Mouse (Mus musculus) stomach, embryonic 15.5 days (tissue): Measurements from ENCODE around the gene Rhbdl2. TPM values are rescaled to one million over a fixed set of nuclear protein-coding genes. Genes with fewer than 3 reads are reported as not detected.
A peak's percentile ranks its signal among the peaks of the same experiment; 100 is the strongest.

Source experiments
- ATAC-seq: fragments of 200-750 bp; cut with Nextera tagmentation; 2 replicates; pipeline ENCODE4 v1.8.0; 2017; ENCODE audit warnings: low read depth, moderate number of reproducible peaks, moderate TSS enrichment; ENCODE audit not compliant: insufficient read depth, low FRiP score
- H3K27ac ChIP-seq: fragments of 300-500 bp; sonication (generic); 2 replicates; pipeline ENCODE4 v1.5.1; 2015; ENCODE audit warnings: mild to moderate bottlenecking, inconsistent platforms
- H3K27me3 ChIP-seq: fragments of 300-500 bp; sonication (generic); replicated peaks from 2 replicates; pipeline ENCODE4 v1.6.1; 2015; ENCODE audit warnings: inconsistent platforms
- H3K36me3 ChIP-seq: fragments of 300-500 bp; sonication (generic); 2 replicates; pipeline ENCODE4 v1.6.1; 2015; ENCODE audit warnings: inconsistent platforms
- H3K4me1 ChIP-seq: fragments of 300-500 bp; sonication (generic); 2 replicates; pipeline ENCODE4 v1.6.1; 2015; ENCODE audit warnings: inconsistent platforms
- H3K4me2 ChIP-seq: fragments of 300-500 bp; sonication (generic); 2 replicates; pipeline ENCODE4 v1.6.1; 2015; ENCODE audit warnings: mild to moderate bottlenecking, inconsistent platforms
- H3K4me3 ChIP-seq: fragments of 300-500 bp; sonication (generic); replicated peaks from 2 replicates; pipeline ENCODE4 v1.5.1; 2015; ENCODE audit warnings: inconsistent platforms
- H3K9ac ChIP-seq: fragments of 300-500 bp; sonication (generic); 2 replicates; pipeline ENCODE4 v1.6.1; 2015; ENCODE audit warnings: inconsistent platforms
- H3K9me3 ChIP-seq: fragments of 300-500 bp; sonication (generic); 2 replicates; pipeline ENCODE4 v1.6.1; 2016; ENCODE audit warnings: inconsistent platforms
- WGBS: fragments of 180-500 bp; shearing (Covaris S2); methylation state at CpG from one replicate; pipeline ENCODE4 v1.1.7; 2015; 5-methylcytosine and 5-hydroxymethylcytosine counted together
- polyA plus RNA-seq: library from polyadenylated mRNA; unstranded; fragments of >200 nt; fragmentation: Nextera tagmentation; extraction: Ambion mirVana; gene quantifications from 2 replicates; pipeline ENCODE4 v1.2.1, GENCODE M21; 2015

Rhbdl2 gene
- polyA plus RNA-seq, 1 experiment from 2014 or later, result 5.7 TPM

GRCm38 (mm10) chr4:123768234-123768633 is 19.4 kb upstream of the Rhbdl2 start:
- Histone ChIP-seq H3K4me1 (no peaks in the 10 kb centered on the region), H3K36me3 (no peaks in the 10 kb centered on the region), H3K27ac (no peak overlapping the region), H3K4me2 (no peak overlapping the region), H3K9me3 (no peaks in the 10 kb centered on the region), H3K9ac (no peak overlapping the region), H3K27me3 (no peaks in the 10 kb centered on the region), H3K4me3 (no peak overlapping the region)
- no peak for ATAC-seq
- 74% methylated on average over 4 of the region's 4 CpGs for WGBS

- 73% methylated on average over 2 of the region's 2 CpGs for WGBS
- H3K4me3 ChIP-seq, result no peak overlapping the region
- H3K4me2 ChIP-seq, result no peak overlapping the region
- H3K4me1 ChIP-seq, result peaks cover 7% of the 10 kb centered on the region; the same call in 1 of the 2 replicates
- H3K27ac ChIP-seq, result no peak overlapping the region
- H3K27me3 ChIP-seq, result no peaks in the 10 kb centered on the region
- H3K36me3 ChIP-seq, result no peaks in the 10 kb centered on the region
- H3K9ac ChIP-seq, result no peak overlapping the region
- no peak for ATAC-seq
- no peaks in the 10 kb centered on the region for H3K9me3 ChIP-seq
Observed at GRCm38 (mm10) chr4:123792666-123793065, 5.0 kb downstream of the Rhbdl2 start.

GRCm38 (mm10) chr4:123793136-123793535 is 5.5 kb downstream of the Rhbdl2 start:
- Histone ChIP-seq H3K4me3 (no peak overlapping the region), H3K9me3 (no peaks in the 10 kb centered on the region), H3K27ac (no peak overlapping the region), H3K4me1 (0 out of 2 replicates have a peak, but pooled peaks cover 3% of the 10 kb centered on the region), H3K4me2 (no peak overlapping the region), H3K36me3 (no peaks in the 10 kb centered on the region), H3K9ac (no peak overlapping the region), H3K27me3 (no peaks in the 10 kb centered on the region)
- 92% methylated on average over 6 of the region's 6 CpGs for WGBS
- no peak for ATAC-seq

GRCm38 (mm10) chr4:123795057-123795456 is 7.4 kb downstream of the Rhbdl2 start:
- H3K9ac ChIP-seq, result no peak overlapping the region
- no peak overlapping the region for H3K4me3 ChIP-seq
- no peak overlapping the region for H3K27ac ChIP-seq
- no peaks in the 10 kb centered on the region for H3K36me3 ChIP-seq
- no peak for ATAC-seq
- no peaks in the 10 kb centered on the region for H3K4me1 ChIP-seq
- no peaks in the 10 kb centered on the region for H3K9me3 ChIP-seq
- H3K4me2 ChIP-seq, result no peak overlapping the region
- H3K27me3 ChIP-seq, result no peaks in the 10 kb centered on the region
- 67% methylated on average over 2 of the region's 2 CpGs for WGBS

- no peaks in the 10 kb centered on the region for H3K36me3 ChIP-seq
- H3K27ac ChIP-seq, result no peak overlapping the region
- no peak overlapping the region for H3K4me3 ChIP-seq
- ATAC-seq, result no peak
- H3K27me3 ChIP-seq, result no peaks in the 10 kb centered on the region
- WGBS, result 85% methylated on average over 3 of the region's 3 CpGs
- no peak overlapping the region for H3K4me2 ChIP-seq
- H3K9ac ChIP-seq, result no peak overlapping the region
- H3K9me3 ChIP-seq, result no peaks in the 10 kb centered on the region
- no peaks in the 10 kb centered on the region for H3K4me1 ChIP-seq
Observed at GRCm38 (mm10) chr4:123797403-123797802, 9.7 kb downstream of the Rhbdl2 start.

GRCm38 (mm10) chr4:123797856-123798255 is 10.2 kb downstream of the Rhbdl2 start:
- Histone ChIP-seq H3K27me3 (no peaks in the 10 kb centered on the region), H3K9me3 (no peaks in the 10 kb centered on the region), H3K9ac (no peak overlapping the region), H3K4me3 (no peak overlapping the region), H3K36me3 (no peaks in the 10 kb centered on the region), H3K4me1 (no peaks in the 10 kb centered on the region), H3K27ac (no peak overlapping the region), H3K4me2 (no peak overlapping the region)
- 54% methylated on average over 7 of the region's 7 CpGs for WGBS
- no peak for ATAC-seq

- Histone ChIP-seq H3K36me3 (no peaks in the 10 kb centered on the region), H3K27ac (no peak overlapping the region), H3K27me3 (no peaks in the 10 kb centered on the region), H3K9me3 (no peaks in the 10 kb centered on the region), H3K4me2 (no peak overlapping the region), H3K9ac (no peak overlapping the region), H3K4me1 (no peaks in the 10 kb centered on the region), H3K4me3 (no peak overlapping the region)
- WGBS, result 49% methylated on average over 6 of the region's 6 CpGs
- no peak for ATAC-seq
Observed at GRCm38 (mm10) chr4:123803642-123804041, 16.0 kb downstream of the Rhbdl2 start.

- ATAC-seq, result no peak
- H3K27me3 ChIP-seq, result no peaks in the 10 kb centered on the region
- H3K9ac ChIP-seq, result no peak overlapping the region
- no peaks in the 10 kb centered on the region for H3K9me3 ChIP-seq
- no peak overlapping the region for H3K27ac ChIP-seq
- no peak overlapping the region for H3K4me2 ChIP-seq
- no peak overlapping the region for H3K4me3 ChIP-seq
- H3K4me1 ChIP-seq, result no peaks in the 10 kb centered on the region
- 82% methylated on average over 11 of the region's 11 CpGs for WGBS
- H3K36me3 ChIP-seq, result no peaks in the 10 kb centered on the region
Observed at GRCm38 (mm10) chr4:123808304-123808703, 20.6 kb downstream of the Rhbdl2 start.

GRCm38 (mm10) chr4:123810475-123811295 is 23.0 kb downstream of the Rhbdl2 start:
- Histone ChIP-seq H3K4me2 (no peak overlapping the region), H3K36me3 (no peaks in the 10 kb centered on the region), H3K9ac (no peak overlapping the region), H3K4me1 (no peaks in the 10 kb centered on the region), H3K27ac (no peak overlapping the region), H3K9me3 (no peaks in the 10 kb centered on the region), H3K4me3 (no peak overlapping the region), H3K27me3 (no peaks in the 10 kb centered on the region)
- WGBS, result 74% methylated on average over 12 of the region's 12 CpGs
- peak; percentile 53 for ATAC-seq

GRCm38 (mm10) chr4:123812525-123812924 is 24.9 kb downstream of the Rhbdl2 start:
- no peaks in the 10 kb centered on the region for H3K36me3 ChIP-seq
- no peaks in the 10 kb centered on the region for H3K27me3 ChIP-seq
- H3K9ac ChIP-seq, result no peak overlapping the region
- WGBS, result 79% methylated on average over 3 of the region's 3 CpGs
- no peak overlapping the region for H3K4me3 ChIP-seq
- H3K4me1 ChIP-seq, result no peaks in the 10 kb centered on the region
- no peak overlapping the region for H3K27ac ChIP-seq
- H3K4me2 ChIP-seq, result no peak overlapping the region
- no peaks in the 10 kb centered on the region for H3K9me3 ChIP-seq
- ATAC-seq, result no peak

- Histone ChIP-seq H3K9me3 (no peaks in the 10 kb centered on the region), H3K9ac (no peak overlapping the region), H3K4me1 (no peaks in the 10 kb centered on the region), H3K4me2 (no peak overlapping the region), H3K27me3 (no peaks in the 10 kb centered on the region), H3K27ac (no peak overlapping the region), H3K36me3 (no peaks in the 10 kb centered on the region), H3K4me3 (no peak overlapping the region)
- no peak for ATAC-seq
- 61% methylated on average over 7 of the region's 7 CpGs for WGBS
Observed at GRCm38 (mm10) chr4:123814030-123814501, 26.4 kb downstream of the Rhbdl2 start.

- WGBS, result 49% methylated on average over 4 of the region's 4 CpGs
- no peak for ATAC-seq
- H3K27ac ChIP-seq, result no peak overlapping the region
Observed at GRCm38 (mm10) chr4:123819093-123819610, 31.5 kb downstream of the Rhbdl2 start.

More at GRCm38 (mm10) chr4:123819093-123819610, 31.5 kb downstream of the Rhbdl2 start:
- Histone ChIP-seq H3K4me1 (no peaks in the 10 kb centered on the region), H3K9ac (no peak overlapping the region), H3K4me3 (no peak overlapping the region), H3K27me3 (no peaks in the 10 kb centered on the region), H3K36me3 (no peaks in the 10 kb centered on the region), H3K9me3 (no peaks in the 10 kb centered on the region), H3K4me2 (no peak overlapping the region)
